Mouse (Mus musculus): Measurements from ENCODE around the gene Cmbl. TPM values are rescaled to one million over a fixed set of nuclear protein-coding genes. Genes with fewer than 3 reads are reported as not detected.

The Cmbl gene
- polyA plus RNA-seq, 1 experiment from 2014 or later: 5.4 TPM

- 90% methylated on average over 13 of the region's 13 CpGs for WGBS
- H3K27ac ChIP-seq (replicated peaks; ENCODE audit: low read depth, low read length): no peak overlapping the region
- H3K36me3 ChIP-seq (ENCODE audit: control insufficient read depth, insufficient read depth, low read length): 0 out of 2 replicates have a peak, but pooled peaks cover 1% of the 10 kb centered on the region
- DNase-seq: no peak
- H3K4me2 ChIP-seq (ENCODE audit: low read length): no peak overlapping the region
- no peaks in the 10 kb centered on the region for H3K27me3 ChIP-seq (ENCODE audit: control insufficient read depth, insufficient read depth, low read length)
- H3K9ac ChIP-seq (replicated peaks; ENCODE audit: low read length): no peak overlapping the region
- ATAC-seq (ENCODE audit: low FRiP score, low TSS enrichment): no peak
- no peak overlapping the region for H3K4me3 ChIP-seq (replicated peaks; ENCODE audit: low read depth, low read length)
- no peaks in the 10 kb centered on the region for H3K9me3 ChIP-seq (ENCODE audit: control insufficient read depth, low read length)
- H3K4me1 ChIP-seq (ENCODE audit: control insufficient read depth, insufficient read depth, low read length): no peaks in the 10 kb centered on the region
Measured at GRCm38 (mm10) chr15:31583304-31584085, 18.3 kb downstream of the Cmbl start.

- no peak overlapping the region for H3K27ac ChIP-seq (replicated peaks; ENCODE audit: low read depth, low read length)
- no peak overlapping the region for H3K4me3 ChIP-seq (replicated peaks; ENCODE audit: low read depth, low read length)
- ATAC-seq (ENCODE audit: low FRiP score, low TSS enrichment) (no peak), DNase-seq (no peak)
- H3K9me3 ChIP-seq (ENCODE audit: control insufficient read depth, low read length): no peaks in the 10 kb centered on the region
- no peak overlapping the region for H3K9ac ChIP-seq (replicated peaks; ENCODE audit: low read length)
- no peaks in the 10 kb centered on the region for H3K27me3 ChIP-seq (ENCODE audit: control insufficient read depth, insufficient read depth, low read length)
- H3K36me3 ChIP-seq (ENCODE audit: control insufficient read depth, insufficient read depth, low read length): peaks cover 19% of the 10 kb centered on the region
- no peaks in the 10 kb centered on the region for H3K4me1 ChIP-seq (ENCODE audit: control insufficient read depth, insufficient read depth, low read length)
- H3K4me2 ChIP-seq (ENCODE audit: low read length): no peak overlapping the region
- 56% methylated on average over 7 of the region's 7 CpGs for whole genome bisulfite sequencing
Measured at GRCm38 (mm10) chr15:31585238-31585637, 20.0 kb downstream of the Cmbl start.

- Histone ChIP-seq H3K4me1 (ENCODE audit: control insufficient read depth, insufficient read depth, low read length) (no peaks in the 10 kb centered on the region), H3K27ac (replicated peaks; ENCODE audit: low read depth, low read length) (no peak overlapping the region), H3K9ac (replicated peaks; ENCODE audit: low read length) (no peak overlapping the region), H3K9me3 (ENCODE audit: control insufficient read depth, low read length) (no peaks in the 10 kb centered on the region), H3K4me3 (replicated peaks; ENCODE audit: low read depth, low read length) (no peak overlapping the region), H3K4me2 (ENCODE audit: low read length) (no peak overlapping the region), H3K36me3 (ENCODE audit: control insufficient read depth, insufficient read depth, low read length) (peaks cover 27% of the 10 kb centered on the region), H3K27me3 (ENCODE audit: control insufficient read depth, insufficient read depth, low read length) (no peaks in the 10 kb centered on the region)
- WGBS: 89% methylated on average over 5 of the region's 5 CpGs
- DNase-seq (no peak), ATAC-seq (ENCODE audit: low FRiP score, low TSS enrichment) (no peak)
Measured at GRCm38 (mm10) chr15:31586088-31586487, 20.9 kb downstream of the Cmbl start.

- Histone ChIP-seq H3K36me3 (ENCODE audit: control insufficient read depth, insufficient read depth, low read length) (peaks cover 32% of the 10 kb centered on the region), H3K9ac (replicated peaks; ENCODE audit: low read length) (no peak overlapping the region)
- ATAC-seq (ENCODE audit: low FRiP score, low TSS enrichment): peak; percentile 67; the same call in 1 of the 2 replicates
Measured at GRCm38 (mm10) chr15:31586519-31586918, 21.3 kb downstream of the Cmbl start.

GRCm38 (mm10) chr15:31587789-31588188 is 22.6 kb downstream of the Cmbl start:
- Histone ChIP-seq H3K27me3 (ENCODE audit: control insufficient read depth, insufficient read depth, low read length) (no peaks in the 10 kb centered on the region), H3K9ac (replicated peaks; ENCODE audit: low read length) (no peak overlapping the region), H3K4me2 (ENCODE audit: low read length) (no peak overlapping the region), H3K4me3 (replicated peaks; ENCODE audit: low read depth, low read length) (no peak overlapping the region), H3K27ac (replicated peaks; ENCODE audit: low read depth, low read length) (no peak overlapping the region), H3K4me1 (ENCODE audit: control insufficient read depth, insufficient read depth, low read length) (no peaks in the 10 kb centered on the region), H3K36me3 (ENCODE audit: control insufficient read depth, insufficient read depth, low read length) (peaks cover 44% of the 10 kb centered on the region), H3K9me3 (ENCODE audit: control insufficient read depth, low read length) (no peaks in the 10 kb centered on the region)
- 80% methylated on average over 2 of the region's 2 CpGs for WGBS
- ATAC-seq (ENCODE audit: low FRiP score, low TSS enrichment) (no peak), DNase-seq (no peak)

More at GRCm38 (mm10) chr15:31586519-31586918, 21.3 kb downstream of the Cmbl start:
- Histone ChIP-seq H3K27ac (replicated peaks; ENCODE audit: low read depth, low read length) (no peak overlapping the region), H3K27me3 (ENCODE audit: control insufficient read depth, insufficient read depth, low read length) (no peaks in the 10 kb centered on the region), H3K4me3 (replicated peaks; ENCODE audit: low read depth, low read length) (no peak overlapping the region), H3K4me1 (ENCODE audit: control insufficient read depth, insufficient read depth, low read length) (no peaks in the 10 kb centered on the region), H3K4me2 (ENCODE audit: low read length) (no peak overlapping the region), H3K9me3 (ENCODE audit: control insufficient read depth, low read length) (no peaks in the 10 kb centered on the region)
- DNase-seq: peak; percentile 95
- WGBS: under 1% methylated on average over 4 of the region's 4 CpGs

GRCm38 (mm10) chr15:31588989-31589640 is 23.9 kb downstream of the Cmbl start:
- Histone ChIP-seq H3K9ac (replicated peaks; ENCODE audit: low read length) (no peak overlapping the region), H3K36me3 (ENCODE audit: control insufficient read depth, insufficient read depth, low read length) (peaks cover 58% of the 10 kb centered on the region), H3K9me3 (ENCODE audit: control insufficient read depth, low read length) (no peaks in the 10 kb centered on the region), H3K4me3 (replicated peaks; ENCODE audit: low read depth, low read length) (no peak overlapping the region), H3K4me2 (ENCODE audit: low read length) (no peak overlapping the region), H3K4me1 (ENCODE audit: control insufficient read depth, insufficient read depth, low read length) (no peaks in the 10 kb centered on the region), H3K27ac (replicated peaks; ENCODE audit: low read depth, low read length) (no peak overlapping the region), H3K27me3 (ENCODE audit: control insufficient read depth, insufficient read depth, low read length) (no peaks in the 10 kb centered on the region)
- DNase-seq (no peak), ATAC-seq (ENCODE audit: low FRiP score, low TSS enrichment) (no peak)
- WGBS: 69% methylated on average over 8 of the region's 8 CpGs

GRCm38 (mm10) chr15:31590176-31590575 is 25.0 kb downstream of the Cmbl start:
- WGBS: 92% methylated on average over 5 of the region's 5 CpGs
- ATAC-seq (ENCODE audit: low FRiP score, low TSS enrichment): no peak
- no peak overlapping the region for H3K27ac ChIP-seq (replicated peaks; ENCODE audit: low read depth, low read length)

GRCm38 (mm10) chr15:31592531-31592930 is 27.3 kb downstream of the Cmbl start:
- WGBS: 92% methylated on average over 8 of the region's 8 CpGs
- DNase-seq: no peak
- H3K4me2 ChIP-seq (ENCODE audit: low read length): no peak overlapping the region
- no peaks in the 10 kb centered on the region for H3K27me3 ChIP-seq (ENCODE audit: control insufficient read depth, insufficient read depth, low read length)
- H3K4me3 ChIP-seq (replicated peaks; ENCODE audit: low read depth, low read length): no peak overlapping the region
- H3K9me3 ChIP-seq (ENCODE audit: control insufficient read depth, low read length): no peaks in the 10 kb centered on the region
- H3K4me1 ChIP-seq (ENCODE audit: control insufficient read depth, insufficient read depth, low read length): no peaks in the 10 kb centered on the region
- H3K36me3 ChIP-seq (ENCODE audit: control insufficient read depth, insufficient read depth, low read length): peaks cover 92% of the 10 kb centered on the region
- no peak overlapping the region for H3K9ac ChIP-seq (replicated peaks; ENCODE audit: low read length)
- ATAC-seq (ENCODE audit: low FRiP score, low TSS enrichment): no peak
- H3K27ac ChIP-seq (replicated peaks; ENCODE audit: low read depth, low read length): no peak overlapping the region

More at GRCm38 (mm10) chr15:31590176-31590575, 25.0 kb downstream of the Cmbl start:
- no peaks in the 10 kb centered on the region for H3K9me3 ChIP-seq (ENCODE audit: control insufficient read depth, low read length)
- no peaks in the 10 kb centered on the region for H3K27me3 ChIP-seq (ENCODE audit: control insufficient read depth, insufficient read depth, low read length)
- H3K9ac ChIP-seq (replicated peaks; ENCODE audit: low read length): no peak overlapping the region
- no peak for DNase-seq
- H3K4me1 ChIP-seq (ENCODE audit: control insufficient read depth, insufficient read depth, low read length): no peaks in the 10 kb centered on the region
- H3K4me2 ChIP-seq (ENCODE audit: low read length): no peak overlapping the region
- H3K36me3 ChIP-seq (ENCODE audit: control insufficient read depth, insufficient read depth, low read length): peaks cover 68% of the 10 kb centered on the region
- H3K4me3 ChIP-seq (replicated peaks; ENCODE audit: low read depth, low read length): no peak overlapping the region

- Histone ChIP-seq H3K9me3 (ENCODE audit: control insufficient read depth, low read length) (no peaks in the 10 kb centered on the region), H3K4me1 (ENCODE audit: control insufficient read depth, insufficient read depth, low read length) (peaks cover 4% of the 10 kb centered on the region), H3K9ac (replicated peaks; ENCODE audit: low read length) (no peak overlapping the region), H3K36me3 (ENCODE audit: control insufficient read depth, insufficient read depth, low read length) (peaks cover 85% of the 10 kb centered on the region), H3K4me3 (replicated peaks; ENCODE audit: low read depth, low read length) (no peak overlapping the region), H3K27me3 (ENCODE audit: control insufficient read depth, insufficient read depth, low read length) (no peaks in the 10 kb centered on the region), H3K27ac (replicated peaks; ENCODE audit: low read depth, low read length) (no peak overlapping the region), H3K4me2 (ENCODE audit: low read length) (no peak overlapping the region)
- DNase-seq: no peak
- no peak for ATAC-seq (ENCODE audit: low FRiP score, low TSS enrichment)
- 93% methylated on average over 14 of the region's 14 CpGs for WGBS
Measured at GRCm38 (mm10) chr15:31594260-31594659, 29.1 kb downstream of the Cmbl start.

Measured in midbrain, embryonic 14.5 days (tissue).